Mouse (Mus musculus) ES-CJ7 (cell line): Measurements from ENCODE around the gene Sgcg.

Experiments
- DNase-seq: peaks from one replicate; pipeline ENCODE4 v3.0.0; 2011; ENCODE audit warnings: low read depth, low spot score

Sgcg gene

DNA sequence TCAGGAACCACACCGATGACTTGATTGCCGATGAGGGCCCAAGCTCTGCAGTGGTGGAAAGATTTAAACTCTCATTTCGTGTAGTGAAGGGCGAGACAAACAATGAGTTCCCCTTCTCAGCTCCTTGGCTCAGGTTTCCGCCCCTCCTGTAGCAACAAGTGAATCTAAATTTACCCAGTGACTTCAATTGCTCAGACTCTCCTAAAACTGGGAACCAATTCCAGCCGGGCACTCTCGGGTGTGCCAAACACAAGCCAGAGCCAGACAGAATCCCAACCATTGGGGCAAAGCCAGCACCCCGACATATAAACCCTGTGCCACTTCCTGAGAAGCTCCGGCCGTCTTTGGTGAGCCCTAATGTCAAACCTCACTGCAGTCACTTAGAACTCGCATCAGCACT, at the start of gene Sgcg:
Sgcg (minus strand) TSS at position 139 of the 400 bp plus-strand sequence.
- no peak for DNase-seq

DNA sequence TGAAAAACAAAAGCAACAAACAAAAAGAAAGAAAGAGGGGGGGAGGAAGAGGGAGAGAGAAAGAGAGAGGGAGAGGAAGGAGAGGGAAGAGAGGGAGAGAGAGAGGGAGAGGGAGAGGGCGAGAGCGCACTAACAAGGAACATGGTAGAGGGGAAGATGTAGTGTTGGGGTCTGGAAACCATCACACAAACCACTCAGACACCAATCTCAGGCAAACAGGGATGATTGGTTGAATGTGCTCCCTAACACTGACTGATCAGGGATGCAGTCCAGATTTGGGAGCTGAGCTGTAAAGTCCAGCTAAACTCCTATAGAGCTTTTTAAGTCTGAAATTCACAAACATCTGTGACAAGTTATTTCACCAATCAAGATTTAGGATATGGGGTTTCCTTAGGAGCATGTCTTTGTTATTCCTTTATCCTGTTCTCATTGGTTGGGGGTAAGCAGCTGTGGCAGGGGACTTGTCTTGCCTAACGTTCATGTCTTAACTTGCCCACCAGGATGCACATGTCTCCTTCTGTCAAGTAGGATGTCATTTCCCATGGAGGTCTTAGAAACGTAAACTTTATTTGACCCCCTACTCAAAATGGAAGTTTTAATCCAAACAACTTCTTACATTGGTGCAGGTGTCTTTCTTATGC, 45.8 kb upstream of the Sgcg start:
- no peak for DNase-seq

DNA sequence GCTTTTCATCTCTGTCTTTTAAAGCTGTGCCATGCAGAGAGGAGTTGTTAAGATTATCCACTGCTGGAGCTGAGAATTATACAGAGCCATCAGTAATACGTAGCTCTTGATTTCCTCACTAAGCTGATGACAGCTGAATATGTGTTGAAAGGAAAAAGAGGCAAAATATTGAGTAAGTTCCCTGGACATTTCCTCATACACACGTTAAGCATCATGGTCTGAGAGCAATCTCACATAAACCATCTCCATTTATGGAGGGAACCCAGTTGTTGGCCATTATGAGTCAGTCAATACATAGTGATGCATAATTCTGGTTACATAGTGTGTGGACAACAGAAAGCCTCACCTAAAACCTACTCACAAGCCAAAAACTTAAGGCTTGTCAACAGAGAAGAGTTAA, 44.1 kb upstream of the Sgcg start:
- no peak for DNase-seq

DNA sequence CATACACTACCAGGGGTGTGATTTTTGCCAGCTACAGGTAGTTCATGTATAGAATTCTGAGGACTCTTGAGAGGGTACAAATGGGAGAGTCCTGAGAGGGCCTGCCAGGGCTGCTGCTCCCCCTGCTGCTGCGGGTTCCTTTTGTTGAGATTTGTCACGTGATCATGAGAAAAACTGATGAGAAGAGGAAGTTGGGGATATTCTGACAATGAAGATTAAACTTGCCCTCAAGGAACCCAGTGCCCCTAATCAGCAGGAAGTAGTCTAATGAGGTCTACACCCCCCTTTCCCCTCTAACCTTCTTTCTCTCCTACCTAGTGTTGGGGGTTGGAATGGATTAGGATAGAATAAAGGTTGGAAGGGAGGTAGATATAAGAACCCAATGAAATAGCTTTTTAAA, 43.0 kb upstream of the Sgcg start:
- DNase-seq, result no peak

DNA sequence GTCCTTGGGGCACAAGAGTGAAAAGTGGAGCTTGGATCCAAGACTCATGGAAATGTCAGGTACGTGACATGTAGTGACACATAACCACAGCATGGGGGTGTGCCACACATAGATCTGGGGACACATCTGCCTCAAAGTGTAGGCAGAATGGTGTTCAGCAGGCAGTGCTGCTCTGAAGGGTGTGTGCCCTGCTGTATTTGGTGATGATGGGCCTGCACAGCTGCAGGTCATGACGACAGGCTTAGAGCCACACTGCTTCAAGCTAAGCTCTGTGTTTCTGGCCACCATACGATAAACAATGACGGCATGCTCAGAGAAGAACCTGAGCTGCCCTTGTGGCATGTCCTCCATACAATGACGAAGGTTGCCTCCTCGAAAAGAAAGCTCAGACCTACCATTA, 41.5 kb upstream of the Sgcg start:
- no peak for DNase-seq

DNA sequence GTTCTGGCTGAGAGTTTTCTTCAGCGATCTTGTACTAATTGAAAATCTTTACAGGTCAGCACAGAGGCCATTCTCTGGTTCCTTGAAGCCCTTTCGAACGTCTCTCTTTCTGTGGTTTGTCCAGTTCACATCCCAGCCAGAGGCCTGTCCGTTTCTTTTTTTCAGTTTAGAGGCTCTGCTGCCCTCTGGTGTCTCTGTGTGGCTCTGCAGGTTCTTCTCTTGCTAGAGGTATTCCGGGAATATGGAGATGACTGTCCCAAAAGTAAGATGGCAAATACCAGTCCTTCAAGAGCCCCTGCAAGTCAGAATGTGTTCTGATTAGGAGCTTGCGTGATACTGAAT, 36.4 kb upstream of the Sgcg start:
- DNase-seq, result peak; percentile 77

DNA sequence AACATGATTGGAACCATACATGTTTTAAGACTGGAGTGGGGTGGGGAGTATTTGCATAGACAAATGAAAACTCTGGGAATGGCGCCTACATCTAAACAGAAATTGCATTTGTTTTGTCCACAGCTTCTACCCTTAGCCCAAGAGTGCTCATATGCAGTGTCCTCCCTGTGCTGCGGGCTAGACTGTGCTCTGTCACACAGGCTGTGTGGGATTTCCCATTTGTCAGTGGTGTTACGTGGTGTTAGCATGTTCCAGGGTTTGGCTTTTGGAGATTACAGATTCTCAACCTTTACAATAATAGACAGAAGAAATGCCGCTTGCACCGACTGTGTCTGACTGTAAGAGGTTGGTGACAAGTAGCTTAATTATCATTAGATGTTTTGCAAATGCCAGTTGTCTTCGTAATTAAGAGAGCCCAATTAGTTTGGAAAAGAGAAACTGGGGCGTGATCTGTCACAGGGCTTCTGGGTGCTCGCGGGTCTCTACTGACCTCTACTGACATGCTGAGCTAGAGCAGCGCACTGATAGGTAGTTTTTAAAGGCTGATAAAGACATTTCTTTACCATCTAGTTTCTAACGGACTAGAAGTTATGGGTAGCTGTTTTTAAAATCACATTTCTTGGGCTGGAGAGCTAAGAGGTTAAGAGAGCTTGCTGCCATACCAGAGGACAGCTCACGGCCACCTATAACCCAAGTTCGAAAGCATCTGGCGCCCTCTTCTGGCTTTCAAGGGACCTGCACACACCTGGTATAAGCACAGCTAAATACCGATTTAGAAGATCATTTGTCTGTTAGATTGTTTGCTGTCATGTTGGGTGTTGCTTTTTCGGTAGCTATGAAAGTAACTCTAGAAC, 35.8 kb upstream of the Sgcg start:
- peak; percentile 75 for DNase-seq

DNA sequence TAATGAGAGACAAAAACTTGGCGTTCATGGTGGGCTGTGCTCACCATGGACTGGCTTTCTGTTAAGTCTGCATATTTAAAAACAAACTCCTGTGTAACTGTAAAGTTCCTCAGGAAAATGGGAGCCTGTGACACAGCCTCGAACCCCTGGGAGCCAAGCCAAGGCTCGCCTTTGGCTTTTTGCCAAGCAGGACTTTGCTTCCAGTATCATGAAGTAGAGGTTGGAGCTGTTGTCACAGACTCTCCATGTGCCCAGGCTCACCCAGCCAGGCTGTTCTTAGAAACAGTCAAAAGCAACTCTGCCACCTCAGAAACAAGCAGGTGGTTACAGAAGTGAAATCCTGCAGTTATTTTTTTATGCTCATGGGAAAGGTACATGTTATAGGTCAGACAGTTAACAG, 32.4 kb upstream of the Sgcg start:
- no peak for DNase-seq

DNA sequence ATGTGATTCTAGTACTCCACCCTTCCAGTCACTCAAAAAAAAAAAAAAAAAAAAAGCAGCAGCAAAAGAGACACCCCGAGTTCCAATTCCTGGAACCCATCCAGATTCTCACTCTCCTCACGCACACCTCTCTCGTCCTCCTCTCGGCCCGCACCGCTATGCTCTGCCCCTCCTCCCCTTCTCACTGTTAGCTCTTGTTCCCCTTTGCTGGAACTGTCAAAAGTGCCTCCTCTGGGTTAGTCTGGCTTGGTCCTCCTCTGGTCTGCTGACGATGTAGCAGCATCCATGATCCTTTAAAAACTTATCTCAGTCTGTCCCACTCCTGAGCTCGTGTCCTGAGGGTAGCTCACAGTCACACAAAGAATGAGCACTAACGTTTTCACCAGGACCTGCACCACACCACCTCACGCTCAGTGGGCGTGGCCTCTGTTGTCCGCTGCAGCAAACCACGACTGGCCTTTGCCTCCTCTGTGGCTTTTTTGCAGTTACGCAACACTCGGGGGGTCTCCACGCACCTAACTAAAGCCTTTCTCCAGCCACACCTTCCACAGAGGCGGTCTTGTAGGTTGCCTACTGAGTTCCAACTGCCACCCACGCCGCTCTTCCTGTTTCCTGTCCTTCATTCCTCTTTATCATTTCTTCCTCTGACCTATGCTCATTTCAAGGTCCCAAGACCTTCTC, 30.5 kb upstream of the Sgcg start:
- DNase-seq, result no peak

DNA sequence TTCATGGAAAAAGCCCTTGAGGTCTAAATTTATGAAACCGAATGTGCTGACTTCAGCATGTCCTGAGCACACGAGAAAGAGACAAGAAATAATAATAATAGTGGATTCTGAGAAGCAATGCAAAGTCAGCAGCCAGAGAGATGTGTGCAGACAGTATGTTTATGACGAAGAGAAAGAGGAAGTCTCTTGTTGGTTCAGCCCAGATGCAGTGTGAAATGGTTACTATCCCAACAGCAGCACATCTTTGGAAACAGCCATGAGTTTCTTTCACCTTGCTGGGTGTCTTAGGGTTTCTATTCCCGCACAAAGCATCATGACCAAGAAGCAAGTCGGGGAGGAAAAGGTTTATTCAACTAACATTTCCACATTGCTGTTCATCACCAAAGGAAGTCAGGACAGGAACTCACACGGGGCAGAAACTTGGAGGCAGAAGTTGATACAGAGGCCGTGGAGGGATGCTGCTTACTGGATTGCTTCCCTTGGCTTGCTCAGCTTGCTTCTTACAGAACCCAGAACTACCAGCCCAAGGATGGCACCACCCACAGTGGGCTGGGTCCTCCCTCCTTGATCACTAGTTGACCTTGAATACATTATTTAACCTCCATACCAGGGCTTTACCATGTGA, 20.5 kb upstream of the Sgcg start:
- no peak for DNase-seq

DNA sequence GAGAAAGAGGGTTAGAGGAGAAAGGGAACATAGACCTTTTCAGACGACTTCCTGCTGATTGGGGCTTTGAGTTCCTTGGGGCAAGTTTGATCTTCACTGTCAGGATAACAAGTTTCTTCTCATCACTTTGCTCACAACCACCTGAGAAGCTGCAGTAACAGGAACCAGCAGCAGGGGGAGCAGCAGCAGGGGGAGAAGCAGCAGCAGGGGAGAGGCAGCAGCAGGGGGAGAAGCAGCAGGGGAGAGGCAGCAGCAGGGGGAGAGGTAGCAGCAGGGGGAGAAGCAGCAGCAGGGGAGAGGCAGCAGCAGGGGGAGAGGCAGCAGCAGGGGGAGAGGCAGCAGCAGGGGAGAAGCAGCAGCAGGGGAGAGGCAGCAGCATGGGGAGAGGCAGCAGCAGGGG, 19.0 kb upstream of the Sgcg start:
- peak; percentile 21 for DNase-seq

DNA sequence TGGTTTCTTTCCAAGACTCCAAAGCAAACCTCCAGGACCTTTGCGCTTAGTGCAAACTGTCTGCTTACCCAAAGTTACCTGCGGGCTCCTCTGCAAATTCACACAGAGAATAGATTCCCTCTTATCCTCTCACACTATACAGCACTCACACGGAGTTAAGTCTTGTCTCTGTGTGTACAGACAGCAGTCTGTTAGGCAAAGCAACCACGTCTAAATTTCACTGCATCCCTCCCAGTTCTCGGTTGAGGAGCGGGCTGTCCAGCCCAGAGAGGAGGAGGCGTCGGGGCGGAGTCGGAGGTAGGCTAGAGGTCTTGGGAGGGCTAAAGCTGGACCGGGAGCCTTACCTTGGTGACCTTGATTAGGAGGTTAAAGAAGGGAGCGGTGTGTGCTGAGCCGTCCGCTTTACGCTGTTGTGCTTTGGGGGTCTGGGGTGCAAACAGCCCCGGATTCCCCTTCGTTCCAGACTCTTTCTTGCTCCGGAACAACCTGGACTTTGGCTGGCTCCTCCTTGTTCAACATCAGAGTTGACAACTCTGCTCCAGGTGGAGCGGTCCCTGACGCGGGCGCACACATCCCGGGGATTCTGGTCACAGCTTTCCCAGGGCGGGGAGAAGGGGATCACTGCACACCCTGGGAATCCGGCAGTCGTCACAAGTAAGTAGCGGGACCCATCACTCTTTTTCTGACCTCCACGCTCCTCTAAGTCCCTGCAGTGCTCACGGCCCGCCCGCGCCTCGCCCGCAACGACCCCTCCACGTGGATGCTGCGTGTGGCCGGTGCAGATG, 16.3 kb upstream of the Sgcg start:
- DNase-seq, result no peak

DNA sequence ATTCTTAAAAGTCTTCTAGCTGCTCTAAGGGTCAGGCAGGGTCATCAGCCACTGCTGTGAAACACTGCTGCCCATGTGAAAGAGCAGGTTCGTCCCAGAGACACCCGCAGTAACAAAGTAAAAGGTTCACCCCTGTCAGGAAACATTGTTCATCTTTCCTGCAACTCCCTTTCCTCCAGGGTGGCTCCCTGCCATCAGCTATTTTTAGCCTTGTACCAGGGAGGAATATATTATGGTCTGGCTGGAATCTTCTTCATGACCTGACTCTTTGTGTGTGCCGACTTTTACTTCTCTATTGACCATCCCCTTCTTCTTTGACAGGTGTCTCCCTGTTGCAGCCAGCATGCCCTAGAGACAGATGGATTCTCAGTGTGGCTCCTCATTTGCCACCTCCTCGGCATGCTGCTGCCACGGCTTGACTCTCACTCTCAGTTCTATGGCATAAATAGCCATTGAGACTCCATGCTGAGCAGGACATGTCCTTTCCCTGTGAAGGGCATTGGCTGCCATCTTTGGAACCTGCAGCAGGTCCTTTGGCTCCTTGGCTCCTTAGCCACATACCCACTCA, 9.7 kb upstream of the Sgcg start:
- DNase-seq, result no peak

DNA sequence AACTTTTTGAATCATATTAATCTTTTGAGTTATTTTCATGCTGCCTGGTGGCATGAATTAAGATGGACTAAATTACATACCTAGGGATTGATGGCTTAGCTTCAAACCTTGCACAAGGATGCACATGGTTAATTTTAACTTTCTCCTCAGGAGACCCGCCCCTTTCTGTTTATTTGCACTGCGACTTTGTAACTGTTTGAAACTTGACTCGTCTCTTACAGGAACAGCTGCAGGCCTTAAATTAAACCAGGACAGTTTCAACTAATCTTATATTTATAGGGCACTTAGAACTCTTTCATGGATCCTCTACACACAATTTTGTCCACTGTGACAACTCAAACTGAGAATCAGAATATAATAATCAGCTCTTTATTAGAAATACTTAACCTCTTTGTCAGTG, 794 bp upstream of the Sgcg start:
- DNase-seq, result no peak

DNA sequence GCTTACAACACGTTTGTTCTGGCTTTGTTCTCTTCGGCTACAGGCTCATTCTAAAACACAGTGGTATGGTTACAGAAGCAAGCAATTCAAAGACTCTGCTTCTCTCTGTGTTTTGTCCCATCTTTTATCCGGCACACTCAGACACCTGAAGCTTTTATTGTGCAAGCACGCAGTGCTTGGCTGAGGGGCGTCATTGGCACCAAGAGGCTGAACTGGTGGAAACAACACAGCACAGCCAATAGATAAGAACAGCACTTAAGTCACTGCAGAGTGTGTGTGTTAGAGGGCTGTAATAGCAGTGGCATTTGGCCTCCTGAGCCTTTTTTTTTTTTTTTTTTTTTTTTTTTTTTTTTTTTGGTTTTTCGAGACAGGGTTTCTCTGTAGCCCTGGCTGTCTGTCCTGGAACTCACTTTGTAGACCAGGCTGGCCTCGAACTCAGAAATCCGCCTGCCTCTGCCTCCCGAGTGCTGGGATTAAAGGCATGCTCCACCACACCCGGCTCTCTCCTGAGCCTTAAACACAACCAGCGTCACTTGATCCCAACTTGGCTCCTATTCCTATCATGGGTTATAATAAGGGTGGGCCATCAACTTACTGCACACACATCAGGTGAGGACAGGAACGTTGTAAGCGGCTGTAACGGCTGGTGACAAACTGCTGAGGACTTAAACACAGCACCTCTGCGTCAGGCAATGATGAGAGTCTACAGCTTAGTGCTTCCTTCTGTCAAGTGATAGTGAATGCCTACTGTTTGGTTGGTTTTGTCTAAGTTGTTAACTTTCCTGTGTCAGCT, 5.5 kb downstream of the Sgcg start:
- no peak for DNase-seq

DNA sequence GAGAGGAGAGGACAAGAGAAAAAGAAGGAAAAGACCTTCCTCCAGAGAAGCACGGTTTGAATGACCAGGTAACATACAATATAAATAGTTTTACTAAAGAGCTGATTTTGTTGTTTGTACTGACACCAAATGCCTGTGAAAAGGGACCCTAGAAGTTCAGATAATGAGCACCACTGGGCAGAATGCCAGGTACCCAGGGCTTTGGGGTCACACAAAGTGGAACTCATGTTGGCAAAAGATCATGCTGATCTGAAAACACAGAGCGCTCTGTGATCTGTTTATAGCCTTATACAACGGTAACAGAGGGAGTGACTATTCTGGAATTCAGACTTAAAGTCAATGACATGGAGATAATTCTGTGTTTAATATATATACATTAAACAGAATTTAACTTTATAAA, 11.8 kb downstream of the Sgcg start:
- no peak for DNase-seq

DNA sequence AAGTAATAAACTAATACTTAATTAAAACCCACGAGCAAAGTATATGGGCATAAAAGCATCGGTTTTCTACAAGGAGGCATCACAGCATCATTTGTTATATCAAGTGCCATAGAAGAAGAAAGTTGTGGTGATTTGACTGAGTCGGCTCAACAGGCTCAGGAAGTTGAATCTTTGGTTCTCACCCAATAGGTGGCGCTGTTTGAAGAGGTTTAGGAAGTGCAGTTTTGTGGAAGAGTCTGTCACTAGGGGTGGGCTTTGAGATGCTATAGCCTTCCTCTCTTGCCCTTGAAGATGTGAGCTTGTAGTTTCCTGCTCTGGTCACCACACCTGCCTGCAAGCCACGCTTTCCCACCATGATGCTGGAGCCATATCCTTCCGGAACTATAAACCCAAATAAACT, 15.7 kb downstream of the Sgcg start:
- peak; percentile 29 for DNase-seq

DNA sequence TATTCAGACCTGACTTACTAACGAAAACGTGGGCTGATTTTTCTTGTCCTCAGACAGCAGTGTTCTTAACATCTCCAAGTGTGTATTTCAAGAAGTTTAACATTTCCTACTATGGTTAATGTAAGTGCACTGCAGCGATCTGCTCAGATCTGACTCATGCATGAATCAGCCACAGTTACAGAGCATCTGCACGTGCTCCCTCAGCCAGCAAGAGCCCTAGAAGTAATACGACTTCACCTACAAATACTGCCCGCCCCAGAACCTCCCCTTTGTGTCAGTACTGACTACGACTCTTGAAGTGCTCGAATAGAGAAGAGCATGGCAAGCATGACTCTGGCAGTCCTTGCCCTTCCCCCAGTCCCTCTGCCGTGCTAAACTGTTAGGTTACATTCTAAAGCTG, 19.5 kb downstream of the Sgcg start:
- DNase-seq, result no peak

DNA sequence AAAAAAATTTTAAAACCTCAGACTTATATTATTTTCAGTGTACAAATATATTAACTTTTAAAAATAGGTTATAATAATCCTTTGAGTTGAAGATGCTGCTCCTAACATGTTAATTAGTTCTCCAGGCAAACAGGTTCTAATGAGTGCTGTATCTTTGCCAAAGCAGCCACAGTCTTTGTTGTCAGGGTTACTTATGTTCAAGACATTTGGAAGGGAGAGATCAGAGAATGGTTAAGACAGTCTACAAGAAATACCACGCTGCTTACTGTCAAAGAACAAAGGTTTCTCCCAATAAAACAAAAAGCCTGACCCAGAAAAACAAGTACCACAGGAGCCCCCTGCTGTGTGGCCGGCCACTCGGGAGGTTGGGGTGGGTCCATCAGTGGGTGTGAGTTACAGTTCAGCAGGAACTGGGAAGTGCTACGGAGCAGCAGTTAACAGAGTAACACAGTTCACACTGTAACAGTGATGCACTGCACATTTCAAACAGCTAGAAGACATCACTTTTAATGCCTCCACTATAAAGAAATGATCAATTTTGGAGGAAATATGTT, 21.1 kb downstream of the Sgcg start:
- DNase-seq, result peak; percentile 36

DNA sequence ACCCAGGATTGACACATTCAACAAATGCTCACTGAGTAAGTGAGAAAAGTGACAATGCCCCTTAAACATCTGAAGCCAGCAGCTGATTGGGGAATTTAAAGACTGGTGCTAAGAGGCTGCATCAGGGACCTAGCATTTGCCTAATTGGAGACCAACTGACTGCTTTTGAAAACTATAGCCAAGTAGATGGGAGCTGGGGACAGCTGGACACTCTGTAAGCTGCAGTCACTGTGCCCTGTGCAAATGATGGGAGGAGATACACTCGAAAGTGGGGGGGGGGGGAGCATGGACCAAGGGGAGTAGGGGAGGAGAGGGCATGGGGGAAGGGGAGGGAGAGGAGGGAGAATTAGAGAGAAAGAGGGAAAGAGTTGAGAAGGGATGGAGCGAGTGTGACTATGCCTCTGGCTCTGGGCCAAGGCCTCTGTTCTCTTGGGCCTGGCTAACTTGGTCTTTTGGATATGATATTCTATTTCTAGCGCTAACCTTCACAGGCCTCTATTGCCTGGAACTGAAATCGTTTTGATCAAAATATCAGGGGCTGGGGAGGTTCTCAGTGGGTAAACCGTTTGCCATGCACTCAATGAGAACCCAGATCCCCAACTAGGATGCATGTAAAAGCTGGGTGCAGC, 22.3 kb downstream of the Sgcg start:
- no peak for DNase-seq
